Mouse (Mus musculus): Measurements from ENCODE around the gene Tmem8. TPM values are rescaled to one million over a fixed set of nuclear protein-coding genes. Genes with fewer than 3 reads are reported as not detected.
A peak's percentile ranks its signal among the peaks of the same experiment; 100 is the strongest.

The Tmem8 gene
- total and polyA plus RNA-seq, 2 experiments, result 8.8 to 52.5 TPM

- Histone ChIP-seq H3K36me3 (ENCODE audit: control insufficient read depth, insufficient read depth, low read length) (peaks cover 15% of the 10 kb centered on the region), H3K27ac (replicated peaks; ENCODE audit: insufficient read depth, low read depth, low read length) (no peak overlapping the region), H3K79me2 (ENCODE audit: control insufficient read depth, insufficient read depth, low read length) (peaks cover 47% of the 10 kb centered on the region)
Measured at GRCm38 (mm10) chr17:26143386-26143785, 30.3 kb downstream of the Tmem8 start.

GRCm38 (mm10) chr17:26149056-26149455 is 36.0 kb downstream of the Tmem8 start:
- Histone ChIP-seq H3K27ac (replicated peaks; ENCODE audit: insufficient read depth, low read depth, low read length) (no peak overlapping the region), H3K79me2 (ENCODE audit: control insufficient read depth, insufficient read depth, low read length) (peaks cover 23% of the 10 kb centered on the region; the same call in 1 of the 2 replicates), H3K27me3 (ENCODE audit: control insufficient read depth, insufficient read depth, low read length) (no peaks in the 10 kb centered on the region), H3K4me3 (ENCODE audit: insufficient read depth, low read depth, low read length) (no peak overlapping the region), H3K4me1 (ENCODE audit: control insufficient read depth, insufficient read depth, low read length) (no peaks in the 10 kb centered on the region), H3K36me3 (ENCODE audit: control insufficient read depth, insufficient read depth, low read length) (peaks cover 14% of the 10 kb centered on the region), H3K9ac (ENCODE audit: low read depth, low read length) (no peak overlapping the region)
- no peak for TF ChIP-seq CTCF (IDR thresholded peaks at IDR 0.05; ENCODE audit: low read depth, low read length)
- TF ChIP-seq POLR2A (IDR thresholded peaks at IDR 0.05; ENCODE audit: extremely low read depth, insufficient read depth, low read length), result no peak
- WGBS, result 87% methylated on average over 2 of the region's 2 CpGs
- DNase-seq (ENCODE audit: extremely low read depth, low read depth, low spot score), result no peak

More at GRCm38 (mm10) chr17:26143386-26143785, 30.3 kb downstream of the Tmem8 start:
- H3K9ac ChIP-seq (ENCODE audit: low read depth, low read length), result no peak overlapping the region
- TF ChIP-seq POLR2A (IDR thresholded peaks at IDR 0.05; ENCODE audit: extremely low read depth, insufficient read depth, low read length), result no peak
- TF ChIP-seq CTCF (IDR thresholded peaks at IDR 0.05; ENCODE audit: low read depth, low read length), result no peak
- 98% methylated on average over 5 of the region's 5 CpGs for WGBS
- no peak for DNase-seq (ENCODE audit: extremely low read depth, low read depth, low spot score)
- H3K27me3 ChIP-seq (ENCODE audit: control insufficient read depth, insufficient read depth, low read length), result no peaks in the 10 kb centered on the region
- no peak overlapping the region for H3K4me3 ChIP-seq (ENCODE audit: insufficient read depth, low read depth, low read length)
- H3K4me1 ChIP-seq (ENCODE audit: control insufficient read depth, insufficient read depth, low read length), result peaks cover 4% of the 10 kb centered on the region; the same call in 1 of the 2 replicates

- WGBS, result 92% methylated on average over 2 of the region's 2 CpGs
- TF ChIP-seq CTCF (IDR thresholded peaks at IDR 0.05; ENCODE audit: low read depth, low read length) (no peak), POLR2A (IDR thresholded peaks at IDR 0.05; ENCODE audit: extremely low read depth, insufficient read depth, low read length) (no peak)
- Histone ChIP-seq H3K4me1 (ENCODE audit: control insufficient read depth, insufficient read depth, low read length) (no peaks in the 10 kb centered on the region), H3K4me3 (ENCODE audit: insufficient read depth, low read depth, low read length) (no peak overlapping the region), H3K79me2 (ENCODE audit: control insufficient read depth, insufficient read depth, low read length) (peaks cover 20% of the 10 kb centered on the region), H3K36me3 (ENCODE audit: control insufficient read depth, insufficient read depth, low read length) (peaks cover 13% of the 10 kb centered on the region), H3K27me3 (ENCODE audit: control insufficient read depth, insufficient read depth, low read length) (no peaks in the 10 kb centered on the region), H3K9ac (ENCODE audit: low read depth, low read length) (no peak overlapping the region), H3K27ac (replicated peaks; ENCODE audit: insufficient read depth, low read depth, low read length) (no peak overlapping the region)
- DNase-seq (ENCODE audit: extremely low read depth, low read depth, low spot score), result no peak
Measured at GRCm38 (mm10) chr17:26151886-26152630, 39.0 kb downstream of the Tmem8 start.

- Histone ChIP-seq H3K27ac (replicated peaks; ENCODE audit: insufficient read depth, low read depth, low read length) (no peak overlapping the region), H3K27me3 (ENCODE audit: control insufficient read depth, insufficient read depth, low read length) (no peaks in the 10 kb centered on the region), H3K4me3 (ENCODE audit: insufficient read depth, low read depth, low read length) (no peak overlapping the region), H3K9ac (ENCODE audit: low read depth, low read length) (no peak overlapping the region), H3K79me2 (ENCODE audit: control insufficient read depth, insufficient read depth, low read length) (peaks cover 14% of the 10 kb centered on the region; the same call in 1 of the 2 replicates), H3K4me1 (ENCODE audit: control insufficient read depth, insufficient read depth, low read length) (no peaks in the 10 kb centered on the region), H3K36me3 (ENCODE audit: control insufficient read depth, insufficient read depth, low read length) (no peaks in the 10 kb centered on the region)
- TF ChIP-seq CTCF (IDR thresholded peaks at IDR 0.05; ENCODE audit: low read depth, low read length), result no peak
- no peak for TF ChIP-seq POLR2A (IDR thresholded peaks at IDR 0.05; ENCODE audit: extremely low read depth, insufficient read depth, low read length)
- no peak for DNase-seq (ENCODE audit: extremely low read depth, low read depth, low spot score)
- WGBS, result 98% methylated on average over 1 of the region's 1 CpGs
Measured at GRCm38 (mm10) chr17:26162736-26163135, 49.6 kb downstream of the Tmem8 start.

GRCm38 (mm10) chr17:26168039-26168438 is 54.9 kb downstream of the Tmem8 start:
- 82% methylated on average over 2 of the region's 2 CpGs for WGBS
- Histone ChIP-seq H3K9ac (ENCODE audit: low read depth, low read length) (no peak overlapping the region), H3K4me1 (ENCODE audit: control insufficient read depth, insufficient read depth, low read length) (no peaks in the 10 kb centered on the region), H3K27me3 (ENCODE audit: control insufficient read depth, insufficient read depth, low read length) (no peaks in the 10 kb centered on the region), H3K79me2 (ENCODE audit: control insufficient read depth, insufficient read depth, low read length) (peaks cover 10% of the 10 kb centered on the region; the same call in 1 of the 2 replicates), H3K27ac (replicated peaks; ENCODE audit: insufficient read depth, low read depth, low read length) (no peak overlapping the region), H3K36me3 (ENCODE audit: control insufficient read depth, insufficient read depth, low read length) (no peaks in the 10 kb centered on the region), H3K4me3 (ENCODE audit: insufficient read depth, low read depth, low read length) (no peak overlapping the region)
- TF ChIP-seq CTCF (IDR thresholded peaks at IDR 0.05; ENCODE audit: low read depth, low read length) (no peak), POLR2A (IDR thresholded peaks at IDR 0.05; ENCODE audit: extremely low read depth, insufficient read depth, low read length) (no peak)
- DNase-seq (ENCODE audit: extremely low read depth, low read depth, low spot score), result peak; percentile 50

Other genes starting within 250 kb of the Tmem8 start
- 26.1 and 36.0 TPM in 2 replicates for gene Mcrip2, start 244.5 kb upstream of the Tmem8 start, total RNA-seq (2014; rRNA removed)
- gene Mcrip2, start 244.5 kb upstream of the Tmem8 start, polyA plus RNA-seq (2012; rRNA removed), result 139 and 141 TPM in 2 replicates
- 129 and 131 TPM in 2 replicates for gene Mettl26, start 238.2 kb upstream of the Tmem8 start, total RNA-seq (2014; rRNA removed)
- 415 and 439 TPM in 2 replicates for gene Mettl26, start 238.2 kb upstream of the Tmem8 start, polyA plus RNA-seq (2012; rRNA removed)
- 0.07 and 0.09 TPM in 2 replicates for gene Wfikkn1, start 232.4 kb upstream of the Tmem8 start, total RNA-seq (2014; rRNA removed)
- 0.24 and 0.92 TPM in 2 replicates for gene Wfikkn1, start 232.4 kb upstream of the Tmem8 start, polyA plus RNA-seq (2012; rRNA removed)
- gene Rab40c, start 193.6 kb upstream of the Tmem8 start, total RNA-seq (2014; rRNA removed), result 6.1 and 7.2 TPM in 2 replicates
- gene Rab40c, start 193.6 kb upstream of the Tmem8 start, polyA plus RNA-seq (2012; rRNA removed), result 22.8 and 24.1 TPM in 2 replicates
- 11.5 and 16.0 TPM in 2 replicates for gene Pigq, start 168.4 kb upstream of the Tmem8 start, total RNA-seq (2014; rRNA removed)
- gene Pigq, start 168.4 kb upstream of the Tmem8 start, polyA plus RNA-seq (2012; rRNA removed), result 51.6 and 52.5 TPM in 2 replicates
- gene Nhlrc4, start 168.3 kb upstream of the Tmem8 start, total RNA-seq (2014; rRNA removed), result 1.2 TPM in 1 of 2 replicates, not detected in the other
- 0.04 TPM in 1 of 2 replicates, not detected in the other for gene Nhlrc4, start 168.3 kb upstream of the Tmem8 start, polyA plus RNA-seq (2012; rRNA removed)
- gene A930017K11Rik, start 160.7 kb upstream of the Tmem8 start, total RNA-seq (2014; rRNA removed), result not detected in 2 replicates
- gene A930017K11Rik, start 160.7 kb upstream of the Tmem8 start, polyA plus RNA-seq (2012; rRNA removed), result not detected in 2 replicates
- gene Capn15, start 127.5 kb upstream of the Tmem8 start, total RNA-seq (2014; rRNA removed), result 1.8 and 3.0 TPM in 2 replicates
- 16.8 and 23.3 TPM in 2 replicates for gene Capn15, start 127.5 kb upstream of the Tmem8 start, polyA plus RNA-seq (2012; rRNA removed)
- gene Rab11fip3, start 43.7 kb upstream of the Tmem8 start, total RNA-seq (2014; rRNA removed), result 4.6 and 7.7 TPM in 2 replicates
- 11.1 and 13.2 TPM in 2 replicates for gene Rab11fip3, start 43.7 kb upstream of the Tmem8 start, polyA plus RNA-seq (2012; rRNA removed)
- gene Decr2, start 23.0 kb upstream of the Tmem8 start, total RNA-seq (2014; rRNA removed), result 179 and 237 TPM in 2 replicates
- gene Decr2, start 23.0 kb upstream of the Tmem8 start, polyA plus RNA-seq (2012; rRNA removed), result 147 and 154 TPM in 2 replicates
- gene Nme4, start 17.7 kb upstream of the Tmem8 start, total RNA-seq (2014; rRNA removed), result 6.2 and 7.0 TPM in 2 replicates
- gene Nme4, start 17.7 kb upstream of the Tmem8 start, polyA plus RNA-seq (2012; rRNA removed), result 8.7 TPM in 2 replicates
- 64.5 and 67.9 TPM in 2 replicates for gene Mrpl28, start 10.2 kb downstream of the Tmem8 start, total RNA-seq (2014; rRNA removed)
- 80.6 and 87.6 TPM in 2 replicates for gene Mrpl28, start 10.2 kb downstream of the Tmem8 start, polyA plus RNA-seq (2012; rRNA removed)
- gene Axin1, start 25.4 kb downstream of the Tmem8 start, total RNA-seq (2014; rRNA removed), result 8.4 and 9.3 TPM in 2 replicates
- 7.4 and 8.9 TPM in 2 replicates for gene Axin1, start 25.4 kb downstream of the Tmem8 start, polyA plus RNA-seq (2012; rRNA removed)
- 1.6 and 6.0 TPM in 2 replicates for gene Pdia2, start 85.8 kb downstream of the Tmem8 start, total RNA-seq (2014; rRNA removed)
- gene Pdia2, start 85.8 kb downstream of the Tmem8 start, polyA plus RNA-seq (2012; rRNA removed), result not detected in 2 replicates
- gene Rgs11, start 89.7 kb downstream of the Tmem8 start, total RNA-seq (2014; rRNA removed), result 0.09 and 0.40 TPM in 2 replicates
- gene Rgs11, start 89.7 kb downstream of the Tmem8 start, polyA plus RNA-seq (2012; rRNA removed), result 0.22 and 0.25 TPM in 2 replicates
- not detected in 2 replicates for gene Arhgdig, start 94.5 kb downstream of the Tmem8 start, total RNA-seq (2014; rRNA removed)
- 0.09 TPM in 1 of 2 replicates, not detected in the other for gene Arhgdig, start 94.5 kb downstream of the Tmem8 start, polyA plus RNA-seq (2012; rRNA removed)
- gene Fam234a, start 130.9 kb downstream of the Tmem8 start, total RNA-seq (2014; rRNA removed), result 12.6 and 19.5 TPM in 2 replicates
- gene Fam234a, start 130.9 kb downstream of the Tmem8 start, polyA plus RNA-seq (2012; rRNA removed), result 50.8 and 54.0 TPM in 2 replicates
- 17.8 and 18.2 TPM in 2 replicates for gene Luc7l, start 139.6 kb downstream of the Tmem8 start, total RNA-seq (2014; rRNA removed)
- 8.8 and 15.4 TPM in 2 replicates for gene Luc7l, start 139.6 kb downstream of the Tmem8 start, polyA plus RNA-seq (2012; rRNA removed)